Mouse (Mus musculus) macrophage (primary cell): ENCODE measurements around the gene Gstt4. TPM values are rescaled to one million over a fixed set of nuclear protein-coding genes. Genes with fewer than 3 reads are reported as not detected.
A peak's percentile ranks its signal among the peaks of the same experiment; 100 is the strongest.
"Not testable (repeated sequence)": the region's sequence is repeated elsewhere in the genome, so short reads cannot be mapped to it uniquely, and the experiment has no call there.

Experiments
- H3K27ac ChIP-seq: fragments of 350-480 bp; formaldehyde crosslinking; 2 replicates; pipeline ENCODE4 v1.9.0; 2021
- H3K36me3 ChIP-seq: fragments of 350-480 bp; formaldehyde crosslinking; 2 replicates; pipeline ENCODE4 v1.9.0; 2021; ENCODE audit errors: inconsistent target
- H3K4me3 ChIP-seq: fragments of 350-480 bp; formaldehyde crosslinking; 2 replicates; pipeline ENCODE4 v1.9.0; 2021; ENCODE audit errors: inconsistent target
- H3K79me2 ChIP-seq: fragments of 350-480 bp; formaldehyde crosslinking; 2 replicates; pipeline ENCODE4 v1.9.0; 2021; ENCODE audit errors: inconsistent target
- WGBS: methylation state at CpG from one replicate; pipeline ENCODE4 v1.1.7; 2026; ENCODE audit warnings: inconsistent platforms; ENCODE audit not compliant: missing documents; 5-methylcytosine and 5-hydroxymethylcytosine counted together
- polyA plus RNA-seq: library from polyadenylated mRNA; stranded (reverse); fragments of 250-400 nt; gene quantifications from 3 replicates; pipeline ENCODE4 v1.2.4, GENCODE M21; 2018; ENCODE audit warnings: inconsistent platforms

The Gstt4 gene
- polyA plus RNA-seq, 1 experiment from 2014 or later, result not detected

DNA sequence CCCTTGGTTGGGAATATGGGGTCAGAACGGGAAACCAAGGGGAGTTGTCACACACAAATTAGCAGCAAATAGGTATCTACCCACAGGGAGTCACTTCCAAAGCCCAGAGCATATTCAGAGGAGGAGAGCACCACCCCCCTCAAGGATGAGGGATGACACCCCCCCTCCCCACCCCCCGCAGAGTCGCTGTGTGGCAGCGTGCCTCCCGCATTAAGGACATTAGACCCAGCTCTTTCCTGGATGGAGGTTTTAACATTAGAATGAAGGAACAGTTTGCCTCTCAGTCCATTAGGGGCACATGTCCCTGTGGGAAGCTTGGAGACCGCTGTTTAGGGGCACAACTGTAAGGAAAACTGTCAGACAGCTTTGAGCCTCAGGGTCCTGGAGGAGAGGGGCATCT is 28.7 kb upstream of the Gstt4 start:
- no peak overlapping the region for H3K27ac ChIP-seq
- H3K79me2 ChIP-seq, result no peaks in the 10 kb centered on the region
- 44% methylated on average over 5 of the region's 6 CpGs for WGBS
- no peak overlapping the region for H3K4me3 ChIP-seq
- no peaks in the 10 kb centered on the region for H3K36me3 ChIP-seq

DNA sequence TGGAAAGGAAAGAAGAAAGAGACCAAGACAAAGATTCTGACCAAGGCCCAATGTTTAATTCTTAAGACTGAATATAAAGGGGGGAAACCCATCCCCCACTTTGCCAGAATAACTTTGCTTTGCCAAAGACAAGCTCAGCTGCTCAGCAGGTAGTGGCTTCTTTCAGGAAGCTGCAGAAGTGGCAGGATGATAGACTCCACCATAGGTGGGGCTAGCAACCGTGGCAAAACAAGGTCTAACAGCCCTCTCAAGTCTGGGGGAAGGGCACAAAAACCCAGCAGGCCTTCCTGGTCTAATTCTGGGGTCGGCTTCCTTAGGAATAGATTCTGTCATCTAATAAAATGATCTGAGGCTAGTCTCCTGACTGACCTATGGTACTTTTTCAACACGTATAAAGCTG is 26.0 kb upstream of the Gstt4 start:
- Histone ChIP-seq H3K79me2 (no peaks in the 10 kb centered on the region), H3K27ac (no peak overlapping the region), H3K4me3 (no peak overlapping the region), H3K36me3 (no peaks in the 10 kb centered on the region)
- WGBS, result 62% methylated on average over 3 of the region's 3 CpGs

DNA sequence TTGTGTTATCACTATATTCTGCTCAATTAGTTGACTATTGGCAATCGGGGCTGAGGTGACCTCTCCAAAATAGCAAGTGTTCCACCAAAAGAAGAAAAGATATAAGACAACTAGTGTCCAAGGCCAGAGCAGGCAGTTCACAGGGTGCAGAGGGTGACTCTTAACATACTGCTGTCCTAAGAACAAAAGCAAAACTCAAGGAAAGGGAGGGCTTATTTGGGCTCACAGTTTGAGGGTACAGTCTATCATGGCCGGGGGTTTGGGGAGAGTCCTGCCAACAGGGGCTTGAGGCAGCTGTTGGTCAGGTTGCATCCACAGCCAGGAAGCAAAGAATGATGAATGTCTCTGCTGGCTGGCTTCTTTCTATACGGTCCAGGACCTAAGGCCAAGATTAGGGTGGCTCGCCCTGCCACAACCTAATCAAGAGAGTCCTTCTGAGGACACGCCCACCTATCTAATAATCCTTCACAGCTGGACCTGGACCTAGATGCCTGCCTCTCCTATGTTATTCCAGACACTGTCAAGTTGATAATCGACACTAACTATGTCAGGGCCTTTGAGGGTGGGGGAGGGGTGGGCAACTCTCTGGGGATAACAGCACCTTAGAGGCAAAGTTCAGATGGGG is 23.1 kb upstream of the Gstt4 start:
- WGBS, result 90% methylated on average over 6 of the region's 6 CpGs
- Histone ChIP-seq H3K27ac (no peak overlapping the region), H3K4me3 (no peak overlapping the region), H3K79me2 (no peaks in the 10 kb centered on the region), H3K36me3 (no peaks in the 10 kb centered on the region)

DNA sequence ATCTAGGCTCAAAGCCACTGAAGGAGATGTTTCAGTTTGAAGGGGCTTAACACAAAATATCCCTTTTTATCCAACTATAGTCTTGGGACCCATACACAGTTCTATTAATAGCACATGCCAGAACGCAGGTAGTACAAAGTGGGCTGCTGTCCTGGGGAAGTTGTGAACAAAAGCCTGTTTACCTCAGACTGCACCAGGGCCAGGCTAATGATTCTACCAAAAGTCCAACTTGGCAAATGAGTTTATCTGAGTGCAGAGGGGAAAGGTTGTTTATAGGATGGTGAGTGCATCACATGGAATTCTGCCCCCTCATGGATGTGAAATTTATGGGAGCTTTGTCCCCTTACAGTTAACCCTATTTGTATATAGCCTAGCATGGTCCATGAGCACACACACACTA is 22.5 kb upstream of the Gstt4 start:
- Histone ChIP-seq H3K4me3 (no peak overlapping the region), H3K27ac (no peak overlapping the region), H3K79me2 (no peaks in the 10 kb centered on the region), H3K36me3 (no peaks in the 10 kb centered on the region)
- WGBS, result 75% methylated on average over 1 of the region's 1 CpGs

DNA sequence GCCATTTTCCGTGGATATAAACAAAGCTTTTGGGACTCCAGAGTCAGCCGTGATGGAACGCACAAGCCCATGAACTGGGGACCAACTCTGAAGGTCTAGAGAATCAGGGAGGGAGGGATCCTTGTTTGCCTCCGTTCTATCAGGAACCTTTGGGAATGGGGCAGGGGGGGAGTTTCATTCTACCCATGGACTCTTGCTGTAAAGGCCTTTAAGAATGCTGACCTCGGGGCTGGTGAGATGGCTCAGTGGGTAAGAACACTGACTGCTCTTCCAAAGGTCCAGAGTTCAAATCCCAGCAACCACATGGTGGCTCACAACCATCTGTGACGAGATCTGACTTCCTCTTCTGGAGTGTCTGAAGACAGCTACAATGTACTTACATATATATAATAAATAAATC is 21.6 kb upstream of the Gstt4 start:
- not testable (repeated sequence) for H3K79me2 ChIP-seq, H3K36me3 ChIP-seq, H3K27ac ChIP-seq, H3K4me3 ChIP-seq
- WGBS, result 88% methylated on average over 5 of the region's 6 CpGs

DNA sequence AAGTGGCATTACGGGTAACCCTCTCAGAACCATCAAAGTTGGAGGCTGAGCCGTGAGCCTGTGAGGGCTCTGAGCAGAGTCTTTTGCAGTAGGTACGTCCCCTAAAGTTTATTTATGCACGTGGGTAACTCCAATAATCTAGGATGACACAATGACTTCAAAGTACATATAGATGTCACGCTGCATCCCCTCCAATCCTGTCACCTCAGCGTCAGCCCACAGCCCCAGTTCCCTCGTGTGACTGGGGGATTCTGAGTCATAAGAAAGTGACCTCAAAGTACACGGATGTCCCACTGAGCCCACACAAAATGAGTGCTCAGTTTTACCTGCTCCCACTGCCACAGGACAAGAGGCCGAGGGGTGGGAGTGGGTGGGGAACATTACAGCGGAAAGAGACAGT is 16.7 kb upstream of the Gstt4 start:
- Histone ChIP-seq H3K27ac (no peak overlapping the region), H3K36me3 (no peaks in the 10 kb centered on the region), H3K79me2 (no peaks in the 10 kb centered on the region), H3K4me3 (no peak overlapping the region)
- WGBS, result 91% methylated on average over 10 of the region's 10 CpGs

DNA sequence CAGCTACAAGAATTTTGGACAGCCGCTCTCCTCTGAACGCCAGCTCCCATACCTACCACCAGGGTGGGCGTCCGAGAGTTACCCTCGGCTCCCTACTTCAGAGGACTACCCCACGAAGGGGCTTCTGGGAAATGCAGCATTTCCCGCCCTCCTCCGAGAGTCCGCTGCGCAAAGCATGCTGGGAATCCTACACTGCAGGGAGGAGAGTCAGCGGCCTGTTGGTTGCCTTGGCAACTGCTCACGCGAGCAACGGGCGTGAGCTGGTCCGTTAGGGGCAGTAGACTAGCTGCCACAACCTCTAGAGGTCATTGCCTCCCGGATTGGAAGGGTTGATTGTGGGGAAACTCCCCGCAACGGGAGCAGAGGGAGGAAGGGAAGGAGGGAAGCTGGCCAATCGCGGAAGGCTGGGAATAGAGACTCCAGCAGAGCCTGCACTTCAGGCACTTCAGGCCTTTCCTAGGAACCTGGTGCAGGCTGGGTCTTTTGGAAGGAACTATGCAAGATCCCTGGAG is 15.0 kb upstream of the Gstt4 start, which contains the start of gene Gstt2:
Gene Gstt2 (minus strand): TSS at position 177 of the 512 bp plus-strand sequence.
- Histone ChIP-seq H3K36me3 (no peaks in the 10 kb centered on the region), H3K79me2 (no peaks in the 10 kb centered on the region), H3K27ac (peak within 1 kb of the TSS; percentile 85), H3K4me3 (peak within 1 kb of the TSS; percentile 77)
- WGBS, result 3% methylated on average over 18 of the region's 21 CpGs

DNA sequence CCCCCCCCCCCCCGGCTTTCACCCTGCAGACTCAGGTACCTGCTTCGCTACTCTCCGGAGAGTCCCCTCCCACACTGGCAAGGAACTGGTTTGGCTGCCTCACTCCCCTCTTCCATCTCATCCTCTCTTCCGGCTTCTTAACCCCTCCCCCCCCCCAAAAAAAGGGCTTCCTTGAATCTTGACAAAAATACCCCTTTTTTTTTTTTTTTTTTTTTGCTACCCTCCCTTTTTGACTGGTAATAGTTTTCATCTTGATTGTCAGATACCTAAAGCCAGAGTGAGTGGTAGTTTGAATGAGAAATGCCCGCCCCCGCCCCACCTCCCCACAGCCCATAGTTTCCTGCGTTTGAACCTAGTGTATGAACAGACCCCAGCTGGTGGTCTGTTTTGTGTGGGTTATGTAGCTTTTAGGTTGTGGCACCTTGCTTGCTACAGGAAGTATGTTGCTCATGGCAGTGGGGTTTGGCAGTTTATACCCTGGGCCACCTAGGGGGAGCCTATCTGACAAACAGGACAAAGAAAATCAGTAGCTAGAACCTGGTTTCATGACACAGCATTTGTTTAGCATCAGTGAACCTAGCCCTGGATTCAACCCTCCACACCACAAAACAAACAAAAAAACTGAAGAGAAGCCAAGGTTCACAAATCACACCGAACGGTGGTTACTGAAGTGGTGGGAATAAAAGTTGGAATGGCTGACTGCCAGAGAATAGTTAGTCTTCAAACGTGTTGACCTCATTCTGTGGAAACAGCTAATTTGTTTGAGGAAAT is 13.6 kb upstream of the Gstt4 start:
- WGBS, result 8% methylated on average over 6 of the region's 10 CpGs
- Histone ChIP-seq H3K36me3 (no peaks in the 10 kb centered on the region), H3K79me2 (no peaks in the 10 kb centered on the region), H3K27ac (peak overlapping the region; percentile 85), H3K4me3 (peak overlapping the region; percentile 77)

DNA sequence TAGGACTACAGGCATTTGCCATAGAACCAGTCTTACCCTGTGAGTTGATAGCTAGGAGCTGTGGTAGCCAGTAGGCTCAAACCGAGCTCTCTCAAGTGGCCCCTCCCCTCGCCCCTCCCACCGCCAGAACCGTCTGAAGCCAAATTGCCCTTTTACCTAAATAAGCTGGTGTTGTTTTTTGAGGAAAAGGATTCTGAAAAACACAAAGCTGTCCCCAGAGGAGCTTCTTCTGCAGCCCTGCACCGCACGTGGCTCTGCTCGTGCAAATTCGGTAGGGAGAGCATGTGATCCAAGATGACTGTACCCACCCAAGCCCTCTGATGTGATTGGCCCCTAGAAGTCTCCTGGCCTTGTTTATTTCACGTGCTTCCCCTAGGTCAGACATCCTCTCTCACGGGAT is 13.0 kb upstream of the Gstt4 start:
- no peaks in the 10 kb centered on the region for H3K79me2 ChIP-seq
- WGBS, result 0% methylated on average over 10 of the region's 10 CpGs

DNA sequence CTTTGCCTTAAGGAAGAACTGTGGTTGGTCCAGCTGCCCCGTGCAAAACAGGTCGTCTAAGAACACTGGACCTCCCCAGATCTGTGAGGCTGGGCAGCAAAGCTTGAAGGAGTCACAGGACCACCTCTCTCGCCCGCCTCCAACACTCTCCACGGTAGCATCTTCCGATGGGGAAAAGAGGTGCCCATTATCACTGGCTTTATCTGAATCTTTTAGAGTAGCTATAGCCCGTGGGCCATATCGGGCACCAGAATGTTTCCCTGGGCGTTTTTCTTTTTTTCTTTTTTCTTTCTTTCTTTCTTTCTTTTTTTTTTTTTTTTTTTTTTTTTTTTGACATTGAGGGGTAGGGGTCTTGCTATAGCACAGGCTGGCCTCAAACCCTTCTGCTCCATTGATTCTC is 12.4 kb upstream of the Gstt4 start:
- WGBS, result 7% methylated on average over 9 of the region's 9 CpGs
- Histone ChIP-seq H3K27ac (peak overlapping the region; percentile 85), H3K4me3 (peak overlapping the region; percentile 77)

More for the DNA sequence above, 13.0 kb upstream of the Gstt4 start:
- Histone ChIP-seq H3K4me3 (peak overlapping the region; percentile 77), H3K36me3 (no peaks in the 10 kb centered on the region), H3K27ac (peak overlapping the region; percentile 85)

DNA sequence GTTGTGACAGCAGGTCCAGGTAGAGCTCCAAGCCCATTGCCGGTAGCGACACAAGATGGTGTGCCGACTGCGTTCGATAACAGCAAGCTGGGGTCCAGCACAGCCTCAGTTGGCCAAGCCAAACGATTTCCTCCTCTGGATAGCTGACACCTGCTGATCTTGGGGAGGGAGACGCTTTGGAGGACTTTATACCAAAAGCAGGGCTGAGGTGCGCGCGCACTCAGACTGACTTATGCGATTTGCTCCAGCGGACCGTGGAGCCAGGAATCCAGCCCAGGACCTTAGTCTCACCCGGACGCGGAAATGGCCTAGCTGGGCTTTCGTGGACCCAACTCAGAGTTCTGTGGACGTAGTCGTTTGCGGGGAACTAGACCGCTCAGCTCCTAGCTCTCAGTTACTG is 11.9 kb upstream of the Gstt4 start:
- peak overlapping the region; percentile 77 for H3K4me3 ChIP-seq
- H3K27ac ChIP-seq, result peak overlapping the region; percentile 85
- 6% methylated on average over 21 of the region's 21 CpGs for WGBS
- H3K36me3 ChIP-seq, result no peaks in the 10 kb centered on the region
- no peaks in the 10 kb centered on the region for H3K79me2 ChIP-seq

More for the DNA sequence above, 12.4 kb upstream of the Gstt4 start:
- Histone ChIP-seq H3K36me3 (no peaks in the 10 kb centered on the region), H3K79me2 (no peaks in the 10 kb centered on the region)

DNA sequence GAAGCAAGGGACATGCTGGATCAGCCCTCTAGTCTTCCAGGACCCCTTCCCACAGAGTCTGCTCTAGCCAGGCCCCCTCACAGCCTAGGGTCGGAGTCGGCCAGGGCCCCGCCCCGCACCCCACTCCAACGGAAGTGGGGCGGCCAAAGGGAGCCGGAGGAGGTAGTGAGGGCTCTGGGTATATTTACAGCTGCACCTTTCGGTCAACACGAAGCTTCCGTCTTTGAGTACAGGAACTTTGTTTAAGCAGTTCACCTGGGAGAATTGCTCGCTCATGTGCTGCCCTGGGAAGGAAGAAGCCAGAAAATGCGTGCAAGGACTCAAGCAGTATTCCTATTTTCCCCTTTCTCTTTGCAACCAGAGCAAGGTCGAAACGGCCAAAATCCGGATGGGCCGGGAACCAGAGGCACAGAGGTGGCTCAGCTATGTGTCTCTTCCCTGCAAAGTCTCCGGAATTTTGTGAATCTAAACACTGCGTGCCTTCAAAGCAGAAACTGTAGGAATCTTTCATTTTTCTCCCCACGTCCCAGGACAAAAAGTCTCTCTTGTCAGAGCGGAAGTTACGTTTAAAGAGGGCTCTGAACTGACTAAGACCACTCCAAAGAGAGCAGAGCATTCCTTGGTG is 11.2 kb upstream of the Gstt4 start:
- H3K79me2 ChIP-seq, result no peaks in the 10 kb centered on the region
- 26% methylated on average over 21 of the region's 21 CpGs for WGBS
- no peak overlapping the region for H3K27ac ChIP-seq
- no peaks in the 10 kb centered on the region for H3K36me3 ChIP-seq
- peak overlapping the region; percentile 77 for H3K4me3 ChIP-seq

DNA sequence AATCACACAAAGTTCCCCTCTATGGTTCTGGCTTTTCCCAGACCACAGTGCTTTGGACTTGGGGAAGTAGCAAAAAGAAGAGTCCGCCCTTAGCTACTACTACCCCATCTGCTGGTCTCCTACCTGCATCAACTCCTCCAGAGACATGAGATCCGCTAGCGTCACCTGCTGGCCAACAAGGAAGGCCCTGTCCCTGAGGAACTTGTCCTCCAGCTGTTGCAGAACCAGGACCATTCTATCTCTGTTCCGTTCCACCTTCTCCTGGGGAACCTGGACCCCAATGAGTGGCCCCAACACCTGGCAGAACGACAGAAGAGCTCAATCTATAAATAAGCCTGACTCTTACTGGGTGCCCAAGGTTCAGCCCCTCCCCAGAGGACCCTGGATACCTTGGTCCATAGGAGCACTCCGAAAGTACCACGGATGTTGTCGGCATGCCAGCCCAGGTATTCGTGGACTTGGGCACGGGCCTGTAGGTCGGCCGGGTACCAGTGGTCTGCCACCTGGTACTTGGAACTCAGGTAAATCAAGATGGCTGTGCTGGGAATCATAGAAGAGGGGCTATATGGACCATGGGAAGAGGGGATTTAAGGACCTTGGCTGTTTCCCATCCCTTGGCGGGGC is 10.0 kb upstream of the Gstt4 start:
- no peaks in the 10 kb centered on the region for H3K79me2 ChIP-seq
- no peak overlapping the region for H3K27ac ChIP-seq
- no peak overlapping the region for H3K4me3 ChIP-seq
- no peaks in the 10 kb centered on the region for H3K36me3 ChIP-seq
- WGBS, result 62% methylated on average over 13 of the region's 13 CpGs

DNA sequence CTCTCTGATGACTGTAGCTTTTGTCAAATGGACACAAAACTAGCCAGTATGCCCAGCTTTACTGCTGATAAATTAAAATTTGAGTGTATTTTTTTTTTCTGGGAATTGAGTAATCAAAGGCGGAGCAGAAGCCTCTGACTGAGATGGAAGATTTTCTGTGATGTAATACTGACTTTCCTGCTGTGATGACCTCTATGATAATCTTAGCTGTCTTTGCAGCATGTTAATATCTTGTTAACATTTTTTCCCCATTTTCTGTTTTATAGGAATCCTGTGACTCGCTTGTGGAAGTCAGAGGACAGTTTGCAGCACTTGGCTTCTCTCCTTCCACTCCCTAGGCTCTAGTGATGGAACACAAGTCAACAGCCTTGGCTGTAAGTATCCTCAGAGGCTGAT is 7.9 kb upstream of the Gstt4 start:
- H3K27ac ChIP-seq, result no peak overlapping the region
- no peak overlapping the region for H3K4me3 ChIP-seq
- H3K79me2 ChIP-seq, result no peaks in the 10 kb centered on the region
- H3K36me3 ChIP-seq, result no peaks in the 10 kb centered on the region
- 83% methylated on average over 2 of the region's 2 CpGs for WGBS
